Mouse (Mus musculus): ENCODE results near the gene Pif1. TPM values are rescaled to one million over a fixed set of nuclear protein-coding genes. Genes with fewer than 3 reads are reported as not detected.

Pif1 gene
- 0.57 to 1.3 TPM (median 0.77 TPM) in 4 replicates for total RNA-seq (2023; ENCODE audit: inconsistent age)

DNA sequence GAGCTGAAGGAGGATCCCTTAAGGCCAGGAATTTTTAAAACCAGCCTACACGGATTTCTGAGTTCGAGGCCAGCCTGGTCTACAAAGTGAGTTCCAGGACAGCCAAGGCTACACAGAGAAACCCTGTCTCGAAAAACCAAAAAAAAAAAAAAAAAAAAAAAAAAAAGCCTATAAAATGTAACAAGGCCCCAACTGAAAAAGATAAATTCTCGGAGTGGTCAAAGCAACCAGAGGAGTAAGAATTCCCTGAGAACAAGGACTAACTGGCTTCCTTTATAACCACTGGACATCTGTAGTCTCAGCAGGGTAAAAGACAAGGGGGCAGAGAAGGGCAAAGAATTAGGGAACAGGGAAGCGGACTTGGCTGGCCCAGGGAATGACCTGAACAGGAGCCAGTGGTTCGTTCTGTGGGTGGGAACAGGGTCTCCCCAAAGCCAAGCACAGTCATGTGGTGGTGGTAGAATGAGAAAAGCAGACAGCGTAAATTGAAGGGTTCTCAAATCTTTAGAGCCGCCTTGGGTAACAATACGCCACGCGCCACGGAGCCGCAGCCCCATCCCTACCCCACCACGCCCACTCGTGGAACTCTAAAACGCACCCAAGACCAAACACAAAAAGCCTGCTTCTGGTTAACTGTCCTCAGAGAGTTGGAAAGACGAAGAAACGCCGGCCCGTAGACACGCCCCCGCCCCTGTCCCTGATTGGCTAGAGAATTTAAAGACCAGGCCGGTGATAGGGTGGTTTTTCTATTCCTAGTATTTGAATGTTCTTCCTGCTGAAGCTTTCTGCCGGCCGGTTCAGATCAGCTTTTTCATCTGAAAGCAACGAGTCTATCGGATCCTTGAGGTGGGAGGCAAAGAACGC is at the start of gene Pif1:
TSS of gene Pif1 (plus strand) at position 755 of the 864 bp plus-strand sequence.

DNA sequence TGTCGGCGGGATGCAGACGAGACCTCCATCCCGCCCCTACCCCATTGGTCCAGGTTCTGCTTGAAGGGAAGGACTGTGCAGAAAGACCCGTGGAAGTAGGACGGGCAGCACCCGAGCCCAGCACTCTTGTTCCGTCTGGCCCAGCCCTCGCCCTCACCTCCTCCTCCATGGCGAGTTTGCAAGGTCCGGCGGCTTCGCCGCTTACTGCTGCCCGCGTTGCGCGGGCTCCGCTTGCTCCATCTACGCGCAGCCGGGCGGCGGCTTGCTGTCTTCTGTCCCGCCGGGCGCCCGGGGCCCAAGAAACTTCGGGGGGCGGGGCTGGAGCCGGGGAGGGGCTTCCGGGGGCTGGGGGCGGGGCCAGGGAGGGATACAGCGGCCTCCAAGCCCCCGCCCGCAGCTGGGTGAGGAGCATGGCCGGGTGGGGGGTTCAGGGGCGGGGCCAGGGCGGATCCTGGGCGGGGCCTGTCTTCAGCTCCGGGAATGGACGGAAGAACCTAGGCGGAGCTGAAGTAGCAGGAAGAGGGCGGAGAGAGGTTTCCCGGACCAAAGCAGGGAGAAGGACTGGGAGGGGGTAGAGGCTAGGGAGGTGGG is 7.1 kb upstream of the Pif1 start, which contains the start of gene Plekho2:
TSS of gene Plekho2 (minus strand) at position 260 of the 591 bp plus-strand sequence.

DNA sequence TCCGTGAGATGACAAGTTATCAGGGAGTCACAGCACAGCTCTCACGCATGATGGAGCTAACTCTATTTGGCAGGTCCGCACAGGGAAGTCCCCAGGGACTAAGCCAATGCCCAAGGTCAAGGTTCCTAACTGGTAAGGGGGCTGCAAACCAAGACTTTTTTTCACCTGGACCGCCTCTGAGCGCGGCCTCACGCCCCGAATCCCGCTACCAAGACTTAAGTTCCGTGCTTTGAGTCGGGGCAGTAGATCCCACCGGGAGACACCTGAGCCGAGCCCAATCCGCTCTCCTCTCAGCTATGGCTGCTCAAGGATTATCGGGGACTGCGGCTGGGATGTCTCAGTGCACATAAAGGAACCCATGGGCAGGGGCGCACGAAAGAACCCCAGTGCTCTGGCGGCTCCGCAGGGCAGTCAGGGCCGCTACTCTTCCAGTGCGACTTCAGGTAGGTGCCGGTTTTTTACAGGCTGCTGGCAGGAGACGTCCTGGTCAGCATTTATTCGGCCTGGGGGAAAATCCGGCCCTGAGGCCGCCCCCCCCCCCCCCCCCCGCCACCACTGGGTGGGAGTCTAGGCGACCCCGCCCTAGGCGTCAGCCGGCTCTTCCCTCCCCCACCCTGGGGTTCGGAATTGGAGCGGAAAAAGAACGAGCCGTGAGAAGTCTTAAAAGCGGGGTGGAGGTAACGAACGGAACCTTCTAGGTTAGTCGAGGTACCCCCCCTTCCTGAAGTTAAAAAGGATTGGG is 42.2 kb downstream of the Pif1 start, which contains the start of gene Rbpms2:
TSS of gene Rbpms2 (plus strand) at position 624 of the 742 bp plus-strand sequence.

Other genes with a start within 250 kb of the Pif1 start
- 21.5 to 25.0 TPM (median 21.9 TPM) in 4 replicates for gene Pdcd7, start 241.1 kb upstream of the Pif1 start, total RNA-seq (2023; ENCODE audit: inconsistent age)
- 0.63 to 1.8 TPM in 2 of 4 replicates, not detected in the others for gene Ubap1l, start 226.1 kb upstream of the Pif1 start, total RNA-seq (2023; ENCODE audit: inconsistent age)
- not detected in 4 replicates for gene Kbtbd13, start 195.5 kb upstream of the Pif1 start, total RNA-seq (2023; ENCODE audit: inconsistent age)
- gene Rasl12, start 188.7 kb upstream of the Pif1 start, total RNA-seq (2023; ENCODE audit: inconsistent age) = 0.21 to 0.26 TPM in 2 of 4 replicates, not detected in the others
- gene Slc51b, start 164.2 kb upstream of the Pif1 start, total RNA-seq (2023; ENCODE audit: inconsistent age) = not detected in 4 replicates
- 21.0 to 25.7 TPM (median 22.2 TPM) in 4 replicates for gene Mtfmt, start 151.4 kb upstream of the Pif1 start, total RNA-seq (2023; ENCODE audit: inconsistent age)
- gene Spg21, start 126.2 kb upstream of the Pif1 start, total RNA-seq (2023; ENCODE audit: inconsistent age) = 63.2 to 69.7 TPM (median 65.7 TPM) in 4 replicates
- gene Ankdd1a, start 67.0 kb upstream of the Pif1 start, total RNA-seq (2023; ENCODE audit: inconsistent age) = 0.35 to 0.63 TPM (median 0.35 TPM) in 3 of 4 replicates, not detected in the other
- 176 to 199 TPM (median 188 TPM) in 4 replicates for gene Plekho2, start 7.1 kb upstream of the Pif1 start, total RNA-seq (2023; ENCODE audit: inconsistent age)
- gene Rbpms2, start 42.5 kb downstream of the Pif1 start, total RNA-seq (2023; ENCODE audit: inconsistent age) = 0.32 TPM in 1 of 4 replicates, not detected in the others
- 20.8 to 34.0 TPM (median 28.4 TPM) in 4 replicates for gene Oaz2, start 80.8 kb downstream of the Pif1 start, total RNA-seq (2023; ENCODE audit: inconsistent age)
- gene Zfp609, start 240.4 kb downstream of the Pif1 start, total RNA-seq (2023; ENCODE audit: inconsistent age) = 15.5 to 24.3 TPM (median 19.7 TPM) in 4 replicates